Mouse (Mus musculus): ENCODE measurements at regions not wholly inside any gene's neighbourhood (a gene's known extent, or its start where the extent isn't known, plus 50 kb on each side); places are given as distances from the start of the nearest gene placed in this dataset.

- TF ChIP-seq CTCF (IDR thresholded peaks at IDR 0.05; ENCODE audit: low read depth, low read length) (no peak), POLR2AphosphoS5 (IDR thresholded peaks at IDR 0.05; ENCODE audit: insufficient replicate concordance, low read depth, low read length) (no peak), TAL1 (conservative IDR thresholded peaks at IDR 0.05; ENCODE audit: low read depth, low read length) (no peak), GATA2 (IDR thresholded peaks at IDR 0.05; ENCODE audit: borderline replicate concordance, low read depth, low read length) (no peak), GATA1 (IDR thresholded peaks at IDR 0.05; ENCODE audit: borderline replicate concordance, low read length) (no peak)
- Histone ChIP-seq H3K27me3 (ENCODE audit: insufficient read depth, low read length) (no peaks in the 10 kb centered on the region), H3K36me3 (replicated peaks) (no peaks in the 10 kb centered on the region), H3K9me3 (replicated peaks) (peaks cover 62% of the 10 kb centered on the region), H3K4me1 (ENCODE audit: insufficient read depth, low read depth, low read length) (no peaks in the 10 kb centered on the region), H3K4me3 (ENCODE audit: low read depth, low read length) (no peak overlapping the region)
- ATAC-seq (ENCODE audit: extremely low read depth, insufficient number of reproducible peaks, low FRiP score, poor library complexity, severe bottlenecking) (no peak), DNase-seq (ENCODE audit: low spot score) (no peak)
These were observed 301.6 kb downstream of the 1500009L16Rik start for GRCm38 (mm10) chr10:84024294-84024693.

DNA sequence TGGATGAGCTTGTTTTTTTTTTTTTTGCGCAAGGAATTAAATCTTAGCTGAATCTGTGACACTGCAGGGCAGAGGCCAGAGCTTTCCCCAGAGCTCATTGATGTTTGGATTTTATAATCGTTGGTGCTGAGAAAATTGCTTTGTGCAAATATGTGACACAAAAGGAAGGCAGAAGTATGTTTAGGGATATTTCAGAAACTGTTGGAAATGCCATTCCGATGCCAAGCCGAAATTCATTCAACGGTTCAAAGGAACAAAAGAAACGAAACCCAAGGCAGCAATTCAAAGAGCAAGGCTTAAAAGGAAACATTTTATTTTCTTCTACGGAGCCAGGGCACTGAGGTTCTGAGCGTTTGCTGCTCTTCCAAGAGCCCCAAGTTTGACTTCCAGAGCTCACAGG is 302.2 kb downstream of the 1500009L16Rik start:
- no peak for TF ChIP-seq POLR2AphosphoS5 (IDR thresholded peaks at IDR 0.05; ENCODE audit: insufficient replicate concordance, low read depth, low read length)
- TF ChIP-seq GATA1 (IDR thresholded peaks at IDR 0.05; ENCODE audit: borderline replicate concordance, low read length): no peak
- TF ChIP-seq CTCF (IDR thresholded peaks at IDR 0.05; ENCODE audit: low read depth, low read length): no peak
- no peak for TF ChIP-seq GATA2 (IDR thresholded peaks at IDR 0.05; ENCODE audit: borderline replicate concordance, low read depth, low read length)
- TF ChIP-seq TAL1 (conservative IDR thresholded peaks at IDR 0.05; ENCODE audit: low read depth, low read length): no peak
- DNase-seq (ENCODE audit: low spot score): no peak

GRCm38 (mm10) chr10:84026798-84027197 is 304.1 kb downstream of the 1500009L16Rik start:
- H3K27me3 ChIP-seq (ENCODE audit: insufficient read depth, low read length): no peaks in the 10 kb centered on the region
- TF ChIP-seq CTCF (IDR thresholded peaks at IDR 0.05; ENCODE audit: low read depth, low read length) (no peak), GATA2 (IDR thresholded peaks at IDR 0.05; ENCODE audit: borderline replicate concordance, low read depth, low read length) (no peak), TAL1 (conservative IDR thresholded peaks at IDR 0.05; ENCODE audit: low read depth, low read length) (no peak), POLR2AphosphoS5 (IDR thresholded peaks at IDR 0.05; ENCODE audit: insufficient replicate concordance, low read depth, low read length) (no peak), GATA1 (IDR thresholded peaks at IDR 0.05; ENCODE audit: borderline replicate concordance, low read length) (no peak)
- no peaks in the 10 kb centered on the region for H3K36me3 ChIP-seq (replicated peaks)
- no peaks in the 10 kb centered on the region for H3K4me1 ChIP-seq (ENCODE audit: insufficient read depth, low read depth, low read length)
- H3K4me3 ChIP-seq (ENCODE audit: low read depth, low read length): no peak overlapping the region
- DNase-seq (ENCODE audit: low spot score) (no peak), ATAC-seq (ENCODE audit: extremely low read depth, insufficient number of reproducible peaks, low FRiP score, poor library complexity, severe bottlenecking) (no peak)
- peaks cover 53% of the 10 kb centered on the region for H3K9me3 ChIP-seq (replicated peaks)

More for the DNA sequence above, 302.2 kb downstream of the 1500009L16Rik start:
- Histone ChIP-seq H3K4me1 (ENCODE audit: insufficient read depth, low read depth, low read length) (no peaks in the 10 kb centered on the region), H3K4me3 (ENCODE audit: low read depth, low read length) (no peak overlapping the region), H3K36me3 (replicated peaks) (no peaks in the 10 kb centered on the region), H3K9me3 (replicated peaks) (peaks cover 60% of the 10 kb centered on the region), H3K27me3 (ENCODE audit: insufficient read depth, low read length) (no peaks in the 10 kb centered on the region)
- ATAC-seq (ENCODE audit: extremely low read depth, insufficient number of reproducible peaks, low FRiP score, poor library complexity, severe bottlenecking): no peak

GRCm38 (mm10) chr10:84036131-84036877 is 313.6 kb downstream of the 1500009L16Rik start:
- Histone ChIP-seq H3K36me3 (replicated peaks) (no peaks in the 10 kb centered on the region), H3K9me3 (replicated peaks) (peaks cover 54% of the 10 kb centered on the region), H3K4me1 (ENCODE audit: insufficient read depth, low read depth, low read length) (no peaks in the 10 kb centered on the region), H3K27me3 (ENCODE audit: insufficient read depth, low read length) (no peaks in the 10 kb centered on the region), H3K4me3 (ENCODE audit: low read depth, low read length) (no peak overlapping the region)
- no peak for ATAC-seq (ENCODE audit: extremely low read depth, insufficient number of reproducible peaks, low FRiP score, poor library complexity, severe bottlenecking)
- DNase-seq (ENCODE audit: low spot score): no peak
- TF ChIP-seq CTCF (IDR thresholded peaks at IDR 0.05; ENCODE audit: low read depth, low read length) (no peak), GATA1 (IDR thresholded peaks at IDR 0.05; ENCODE audit: borderline replicate concordance, low read length) (no peak), POLR2AphosphoS5 (IDR thresholded peaks at IDR 0.05; ENCODE audit: insufficient replicate concordance, low read depth, low read length) (no peak), TAL1 (conservative IDR thresholded peaks at IDR 0.05; ENCODE audit: low read depth, low read length) (no peak), GATA2 (IDR thresholded peaks at IDR 0.05; ENCODE audit: borderline replicate concordance, low read depth, low read length) (no peak)

- TF ChIP-seq POLR2AphosphoS5 (IDR thresholded peaks at IDR 0.05; ENCODE audit: insufficient replicate concordance, low read depth, low read length) (no peak), TAL1 (conservative IDR thresholded peaks at IDR 0.05; ENCODE audit: low read depth, low read length) (no peak), GATA2 (IDR thresholded peaks at IDR 0.05; ENCODE audit: borderline replicate concordance, low read depth, low read length) (no peak)
- no peak for DNase-seq (ENCODE audit: low spot score)
- peaks cover 55% of the 10 kb centered on the region for H3K9me3 ChIP-seq (replicated peaks)
- no peak for ATAC-seq (ENCODE audit: extremely low read depth, insufficient number of reproducible peaks, low FRiP score, poor library complexity, severe bottlenecking)
- no peak overlapping the region for H3K4me3 ChIP-seq (ENCODE audit: low read depth, low read length)
- H3K4me1 ChIP-seq (ENCODE audit: insufficient read depth, low read depth, low read length): no peaks in the 10 kb centered on the region
- H3K36me3 ChIP-seq (replicated peaks): no peaks in the 10 kb centered on the region
- no peaks in the 10 kb centered on the region for H3K27me3 ChIP-seq (ENCODE audit: insufficient read depth, low read length)
These were observed 326.0 kb downstream of the 1500009L16Rik start for GRCm38 (mm10) chr10:84048706-84049105.

- Histone ChIP-seq H3K36me3 (replicated peaks) (no peaks in the 10 kb centered on the region), H3K4me3 (ENCODE audit: low read depth, low read length) (no peak overlapping the region), H3K4me1 (ENCODE audit: insufficient read depth, low read depth, low read length) (no peaks in the 10 kb centered on the region), H3K9me3 (replicated peaks) (peaks cover 69% of the 10 kb centered on the region), H3K27me3 (ENCODE audit: insufficient read depth, low read length) (no peaks in the 10 kb centered on the region)
- ATAC-seq (ENCODE audit: extremely low read depth, insufficient number of reproducible peaks, low FRiP score, poor library complexity, severe bottlenecking): no peak
- TF ChIP-seq TAL1 (conservative IDR thresholded peaks at IDR 0.05; ENCODE audit: low read depth, low read length): no peak
- no peak for TF ChIP-seq CTCF (IDR thresholded peaks at IDR 0.05; ENCODE audit: low read depth, low read length)
- TF ChIP-seq GATA1 (IDR thresholded peaks at IDR 0.05; ENCODE audit: borderline replicate concordance, low read length): no peak
- TF ChIP-seq GATA2 (IDR thresholded peaks at IDR 0.05; ENCODE audit: borderline replicate concordance, low read depth, low read length): no peak
- no peak for TF ChIP-seq POLR2AphosphoS5 (IDR thresholded peaks at IDR 0.05; ENCODE audit: insufficient replicate concordance, low read depth, low read length)
- DNase-seq (ENCODE audit: low spot score): no peak
These were observed 330.0 kb downstream of the 1500009L16Rik start for GRCm38 (mm10) chr10:84052696-84053095.

All from G1E (cell line).